Mouse (Mus musculus) CH12.LX (cell line): Measurements from ENCODE around the gene Slc9a8. TPM values are rescaled to one million over a fixed set of nuclear protein-coding genes. Genes with fewer than 3 reads are reported as not detected.

Experiments
- DNase-seq: peaks from one replicate; pipeline ENCODE4 v3.0.0-alpha.2; 2013; ENCODE audit errors: extremely low read depth
- H3K27ac ChIP-seq: 2 replicates; pipeline ENCODE4 v1.5.1; 2012; ENCODE audit warnings: low read depth, mild to moderate bottlenecking, control low read depth, moderate library complexity; ENCODE audit not compliant: insufficient read depth
- H3K27me3 ChIP-seq: replicated peaks from 2 replicates; pipeline ENCODE3; 2012; ENCODE audit warnings: inconsistent platforms
- H3K36me3 ChIP-seq, 2 experiments: replicated peaks in 1 of 2; 2 replicates each; pipeline versions ENCODE3 to v1.6.1; 2012; ENCODE audit warnings: inconsistent platforms in 1 of 2, low read length in 1 of 2, mild to moderate bottlenecking in 1 of 2, mixed read lengths in 1 of 2, moderate library complexity in 1 of 2; ENCODE audit not compliant: control insufficient read depth in 1 of 2, insufficient read depth in 1 of 2
- H3K4me1 ChIP-seq, 2 experiments: 2 replicates each; pipeline ENCODE4 v1.6.1; 2012; ENCODE audit warnings: inconsistent platforms in 1 of 2, moderate library complexity in 1 of 2; ENCODE audit not compliant: insufficient read depth in 2 of 2, control insufficient read depth in 1 of 2
- H3K4me2 ChIP-seq: 2 replicates; pipeline ENCODE4 v1.6.1; 2012; ENCODE audit warnings: low read depth, mild to moderate bottlenecking, control low read depth; ENCODE audit not compliant: poor library complexity, insufficient read depth, severe bottlenecking
- H3K4me3 ChIP-seq, 3 experiments: fragments of 150-350 bp in 1 of 3; sonication (generic) in 1 of 3; replicated peaks in 1 of 3; 2 replicates each; pipeline versions ENCODE3 to v1.5.1; 2011 to 2012; ENCODE audit warnings: low read depth in 2 of 3, low read length in 2 of 3, mild to moderate bottlenecking in 2 of 3, moderate library complexity in 2 of 3, control low read depth in 1 of 3, improper control_type of control experiment in 1 of 3, inconsistent platforms in 1 of 3, mixed read lengths in 1 of 3; ENCODE audit not compliant: poor library complexity in 1 of 3
- H3K79me2 ChIP-seq: replicated peaks from 2 replicates; pipeline ENCODE4 v1.6.1; 2012; ENCODE audit warnings: mild to moderate bottlenecking, moderate library complexity; ENCODE audit not compliant: control insufficient read depth, poor library complexity, insufficient read depth, severe bottlenecking; ENCODE audit errors: extremely low read depth
- H3K9ac ChIP-seq: 2 replicates; pipeline ENCODE4 v1.6.1; 2012; ENCODE audit warnings: low read depth, mild to moderate bottlenecking, control low read depth, moderate library complexity; ENCODE audit not compliant: insufficient read depth
- H3K9me3 ChIP-seq: replicated peaks from 2 replicates; pipeline ENCODE3; 2012; ENCODE audit warnings: low read length, inconsistent platforms, mixed read lengths
- CHD2 ChIP-seq: IDR thresholded peaks from 2 replicates; pipeline ENCODE4 v1.6.1; 2011; ENCODE audit warnings: low read length, improper control_type of control experiment
- CTCF ChIP-seq, 2 experiments: IDR thresholded peaks in 1 of 2; conservative IDR thresholded peaks in 1 of 2; 2 replicates each; pipeline ENCODE4 v1.5.1; 2011 to 2012; ENCODE audit warnings: low read depth in 2 of 2, low read length in 2 of 2, improper control_type of control experiment in 1 of 2, inconsistent platforms in 1 of 2, mild to moderate bottlenecking in 1 of 2, moderate library complexity in 1 of 2
- E2F4 ChIP-seq: IDR thresholded peaks from 2 replicates; pipeline ENCODE4 v1.6.1; 2011; ENCODE audit warnings: low read depth, low read length, improper control_type of control experiment; ENCODE audit not compliant: insufficient replicate concordance
- ELF1 ChIP-seq: IDR thresholded peaks from 2 replicates; pipeline ENCODE4 v1.6.1; 2014; ENCODE audit warnings: low read depth, mild to moderate bottlenecking, inconsistent platforms, low read length, improper control_type of control experiment
- ETS1 ChIP-seq: conservative IDR thresholded peaks from 2 replicates; pipeline ENCODE4 v1.6.1; 2012; ENCODE audit warnings: low read depth, mild to moderate bottlenecking, inconsistent platforms, low read length, improper control_type of control experiment, moderate library complexity
- GABPA ChIP-seq: IDR thresholded peaks from 2 replicates; pipeline ENCODE4 v1.6.1; 2012; ENCODE audit warnings: low read depth, low read length, improper control_type of control experiment, inconsistent platforms; ENCODE audit not compliant: insufficient replicate concordance
- IRF4 ChIP-seq: IDR thresholded peaks from 2 replicates; pipeline ENCODE4 v1.6.1; 2014; ENCODE audit warnings: low read depth, mild to moderate bottlenecking, inconsistent platforms, low read length, improper control_type of control experiment
- JUN ChIP-seq: IDR thresholded peaks from 2 replicates; pipeline ENCODE4 v1.6.1; 2011; ENCODE audit warnings: low read depth, mild to moderate bottlenecking, low read length, improper control_type of control experiment, moderate library complexity; ENCODE audit not compliant: insufficient read depth
- JUND ChIP-seq: conservative IDR thresholded peaks from 2 replicates; pipeline ENCODE4 v1.6.1; 2011; ENCODE audit warnings: low read depth, low read length, improper control_type of control experiment
- MAFK ChIP-seq: IDR thresholded peaks from 2 replicates; pipeline ENCODE4 v1.6.1; 2011; ENCODE audit warnings: low read length, improper control_type of control experiment; ENCODE audit not compliant: insufficient replicate concordance
- MAX ChIP-seq: IDR thresholded peaks from 2 replicates; pipeline ENCODE4 v1.6.1; 2011; ENCODE audit warnings: low read length, improper control_type of control experiment
- MAZ ChIP-seq: IDR thresholded peaks from 2 replicates; pipeline ENCODE4 v1.6.1; 2012; ENCODE audit warnings: low read depth, mild to moderate bottlenecking, inconsistent platforms, low read length, improper control_type of control experiment, moderate library complexity
- MEF2A ChIP-seq: IDR thresholded peaks from 2 replicates; pipeline ENCODE4 v1.6.1; 2014; ENCODE audit warnings: low read depth, mild to moderate bottlenecking, inconsistent platforms, low read length, improper control_type of control experiment, borderline replicate concordance
- MXI1 ChIP-seq: IDR thresholded peaks from 2 replicates; pipeline ENCODE4 v1.6.1; 2011; ENCODE audit warnings: mild to moderate bottlenecking, low read depth, low read length, improper control_type of control experiment
- MYC ChIP-seq: IDR thresholded peaks from 2 replicates; pipeline ENCODE4 v1.6.1; 2011; ENCODE audit warnings: low read depth, mild to moderate bottlenecking, improper control_type of control experiment, low read length
- PAX5 ChIP-seq: IDR thresholded peaks from 2 replicates; pipeline ENCODE4 v1.6.1; 2012; ENCODE audit warnings: low read length, inconsistent platforms, mixed read lengths
- POLR2A ChIP-seq: IDR thresholded peaks from 2 replicates; pipeline ENCODE4 v1.6.1; 2011; ENCODE audit warnings: low read depth, mild to moderate bottlenecking, improper control_type of control experiment, low read length
- RAD21 ChIP-seq: IDR thresholded peaks from 2 replicates; pipeline ENCODE4 v1.6.1; 2011; ENCODE audit warnings: low read depth, mild to moderate bottlenecking, low read length, improper control_type of control experiment, moderate library complexity
- RCOR1 ChIP-seq: conservative IDR thresholded peaks from 2 replicates; pipeline ENCODE4 v1.6.1; 2012; ENCODE audit warnings: low read depth, mild to moderate bottlenecking, inconsistent platforms, low read length, improper control_type of control experiment
- SMC3 ChIP-seq: IDR thresholded peaks from 2 replicates; pipeline ENCODE4 v1.6.1; 2011; ENCODE audit warnings: low read depth, low read length, improper control_type of control experiment
- TBP ChIP-seq: conservative IDR thresholded peaks from 2 replicates; pipeline ENCODE4 v1.6.1; 2011; ENCODE audit warnings: low read depth, low read length, improper control_type of control experiment
- TCF12 ChIP-seq: IDR thresholded peaks from 2 replicates; pipeline ENCODE4 v1.6.1; 2014; ENCODE audit warnings: low read depth, mild to moderate bottlenecking, inconsistent platforms, low read length, improper control_type of control experiment
- USF1 ChIP-seq: IDR thresholded peaks from 2 replicates; pipeline ENCODE4 v1.6.1; 2014; ENCODE audit warnings: low read depth, mild to moderate bottlenecking, inconsistent platforms, low read length, improper control_type of control experiment
- ZC3H11A ChIP-seq: IDR thresholded peaks from 2 replicates; pipeline ENCODE4 v1.6.1; 2012; ENCODE audit warnings: low read depth, mild to moderate bottlenecking, inconsistent platforms, low read length, improper control_type of control experiment
- ZNF384 ChIP-seq: IDR thresholded peaks from 2 replicates; pipeline ENCODE4 v1.6.1; 2012; ENCODE audit warnings: low read depth, low read length, improper control_type of control experiment, inconsistent platforms
- dilution Hi-C: fragments of 300-500 bp; cut with MboI; formaldehyde crosslinking; loops from 2 replicates; pipeline ENCODE4 v1.14.3; 2020; ENCODE audit warnings: low sequenced_read_pairs; ENCODE audit not compliant: extremely low pct_unique_long_range_greater_than_20kb, extremely low pct_ligation_motif_present
- in situ Hi-C: fragments of 300-500 bp; cut with MboI; formaldehyde crosslinking; loops from 3 replicates; pipeline ENCODE4 v1.14.3; 2019; ENCODE audit warnings: low sequenced_read_pairs, low pct_ligation_motif_present, low pct_unique_long_range_greater_than_20kb, mixed read lengths
- polyA plus RNA-seq: library from polyadenylated mRNA; unstranded; fragments of >175 nt; gene quantifications from 2 replicates; pipeline ENCODE4 v1.2.1, GENCODE M21; 2012; ENCODE audit warnings: low read depth; ENCODE audit not compliant: insufficient read length
- total RNA-seq, 2 experiments: library from RNA; depleted of rRNA; stranded (reverse); fragments of 300-350 nt in 1 of 2; fragments of >200 nt in 1 of 2; gene quantifications; 2 replicates each; pipeline ENCODE4 v1.2.3; 2012 to 2014

Gene Slc9a8
- total and polyA plus RNA-seq, 3 experiments, result 14.5 to 26.0 (median 25.0) TPM

DNA sequence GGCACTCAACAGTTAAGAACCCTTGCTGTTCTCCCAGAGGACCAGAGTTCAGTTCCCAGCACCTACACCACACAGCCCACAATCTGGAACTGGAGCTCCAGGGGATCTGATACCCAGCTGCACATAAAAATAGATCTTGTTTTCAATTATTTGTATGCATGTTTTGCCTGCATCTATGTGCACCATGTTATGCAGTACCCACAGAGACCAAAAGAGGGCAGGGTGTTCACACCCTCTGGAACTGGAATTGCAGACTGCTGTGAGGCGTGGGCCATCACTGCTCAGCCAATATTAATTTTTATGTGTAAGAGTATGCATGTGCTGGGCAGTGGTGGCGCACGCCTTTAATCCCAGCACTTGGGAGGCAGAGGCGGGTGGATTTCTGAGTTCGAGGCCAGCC lies 75.8 kb downstream of the Slc9a8 start:
- no peak overlapping the region for H3K9ac ChIP-seq
- no peak overlapping the region for H3K4me3 ChIP-seq
- in situ Hi-C loops (no loop called here), dilution Hi-C loops (no loop called here)
- H3K36me3 ChIP-seq, result peaks cover 0 to 12% of the 10 kb centered on the region in 2 experiments
- H3K9me3 ChIP-seq, result no peaks in the 10 kb centered on the region
- peaks cover 7% of the 10 kb centered on the region for H3K79me2 ChIP-seq
- TF ChIP-seq MAFK (no peak), JUN (no peak), RAD21 (peak; percentile 57), ZC3H11A (no peak), MXI1 (no peak), PAX5 (no peak), MAZ (no peak), TCF12 (no peak), ETS1 (no peak), CTCF (conservative IDR thresholded peaks at IDR 0.05 in 1 of 2, IDR thresholded peaks at IDR 0.05 in 1 of 2; ENCODE audit: low read depth in 2 of 2, low read length in 2 of 2) (peak; percentile 53 to 68), MYC (no peak), SMC3 (peak; percentile 53), USF1 (no peak), JUND (no peak), CHD2 (no peak), MEF2A (no peak), E2F4 (no peak), POLR2A (no peak), MAX (no peak), GABPA (no peak), ZNF384 (no peak), IRF4 (no peak)
- no peak overlapping the region for H3K27ac ChIP-seq
- peak; percentile 61 for DNase-seq
- H3K27me3 ChIP-seq, result no peaks in the 10 kb centered on the region
- peaks cover 4 to 28% of the 10 kb centered on the region in 2 experiments for H3K4me1 ChIP-seq
- no peak overlapping the region for H3K4me2 ChIP-seq

DNA sequence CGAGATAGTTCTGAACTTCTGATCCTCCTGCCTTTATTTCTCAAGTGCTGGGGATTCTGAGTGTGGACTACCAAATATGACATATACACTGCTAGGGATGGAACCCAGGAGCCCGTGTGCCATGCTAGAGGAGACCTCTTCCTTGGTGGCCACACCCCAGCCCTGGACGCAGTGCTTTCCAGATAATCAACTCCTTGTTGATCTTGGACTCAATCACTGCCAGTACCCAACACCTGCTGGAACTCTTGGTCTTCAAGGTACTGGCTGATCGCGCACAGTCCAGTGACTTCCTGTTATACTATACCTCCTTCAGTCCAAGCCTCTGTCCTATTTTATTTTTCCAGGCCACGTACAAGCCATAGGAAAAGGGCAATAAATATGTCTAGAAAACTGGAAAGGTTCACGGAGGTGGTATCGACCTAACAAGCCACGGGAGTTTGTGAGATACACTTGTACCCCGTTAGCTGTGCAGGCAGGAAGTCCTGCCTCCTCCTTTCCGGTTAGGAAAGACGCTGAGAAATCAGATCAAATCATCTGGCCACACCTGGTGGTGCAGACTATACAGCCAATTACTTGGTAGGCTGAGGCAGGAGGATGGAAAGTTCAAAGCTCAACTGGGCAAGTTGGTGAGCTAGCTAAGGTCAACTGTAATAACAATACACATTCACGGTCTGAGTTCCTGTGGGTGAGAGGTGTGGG lies 81.2 kb downstream of the Slc9a8 start:
- Histone ChIP-seq H3K9me3 (no peaks in the 10 kb centered on the region), H3K27ac (peak overlapping the region; percentile 48), H3K36me3 (peaks cover 7 to 27% of the 10 kb centered on the region in 2 experiments), H3K79me2 (peaks cover 38% of the 10 kb centered on the region), H3K4me2 (peak overlapping the region; percentile 87), H3K4me3 (peak overlapping the region; percentile 74 to 98 (median 95)), H3K4me1 (peaks cover 5 to 32% of the 10 kb centered on the region in 2 experiments), H3K9ac (peak overlapping the region; percentile 91; the same call in 1 of the 2 replicates), H3K27me3 (no peaks in the 10 kb centered on the region)
- dilution Hi-C loops (no loop called here), in situ Hi-C loops (no loop called here)
- TF ChIP-seq ELF1 (peak; percentile 40), MAX (peak; percentile 60), TBP (peak; percentile 80), RCOR1 (no peak)
- no peak for DNase-seq
